Mouse (Mus musculus): ENCODE results near the gene Thsd4. TPM values are rescaled to one million over a fixed set of nuclear protein-coding genes. Genes with fewer than 3 reads are reported as not detected.

Thsd4 gene
- polyA plus RNA-seq, 1 experiment = 1.7 TPM

- Histone ChIP-seq H3K4me3 (no peak overlapping the region), H3ac (ENCODE audit: control insufficient read depth, insufficient read length) (no peak overlapping the region), H3K4me2 (ENCODE audit: low read depth) (no peak overlapping the region), H3K36me3 (ENCODE audit: control insufficient read depth, insufficient read depth) (no peaks in the 10 kb centered on the region), H3K79me2 (ENCODE audit: control insufficient read depth, insufficient read depth) (no peaks in the 10 kb centered on the region), H3K27me3 (ENCODE audit: control insufficient read depth, insufficient read depth, insufficient read length) (no peaks in the 10 kb centered on the region)
- TF ChIP-seq SRF (IDR thresholded peaks at IDR 0.05; ENCODE audit: control insufficient read depth, insufficient read length, low read depth) = no peak
- TF ChIP-seq MAX (IDR thresholded peaks at IDR 0.05; ENCODE audit: low read depth) = no peak
- TF ChIP-seq MYOG (IDR thresholded peaks at IDR 0.05; ENCODE audit: control insufficient read depth in 1 of 3, insufficient read depth in 1 of 3, insufficient read length in 2 of 3, low read depth in 2 of 3) = no peak
- TF ChIP-seq REST (IDR thresholded peaks at IDR 0.05; ENCODE audit: insufficient read depth, insufficient read length) = no peak
- TF ChIP-seq E2F4 (IDR thresholded peaks at IDR 0.05; ENCODE audit: insufficient read depth) = no peak
- no peak for TF ChIP-seq MYOD1 (IDR thresholded peaks at IDR 0.05; ENCODE audit: control insufficient read depth in 1 of 3, insufficient read length in 2 of 3, low read depth in 2 of 3)
- TF ChIP-seq POLR2AphosphoS2 (IDR thresholded peaks at IDR 0.05; ENCODE audit: insufficient read length, low read depth) = no peak
- TF ChIP-seq TCF12 (IDR thresholded peaks at IDR 0.05; ENCODE audit: insufficient read depth, poor library complexity, severe bottlenecking) = no peak
- no peak for TF ChIP-seq CEBPB (IDR thresholded peaks at IDR 0.05; ENCODE audit: insufficient read depth, poor library complexity, severe bottlenecking)
- no peak for TF ChIP-seq POLR2A (IDR thresholded peaks at IDR 0.05; ENCODE audit: insufficient read length, low read depth)
- TF ChIP-seq TCF3 (IDR thresholded peaks at IDR 0.05; ENCODE audit: insufficient read length, low read depth) = no peak
- TF ChIP-seq USF1 (IDR thresholded peaks at IDR 0.05; ENCODE audit: low read depth) = no peak
Measured at GRCm38 (mm10) chr9:60200436-60200835, 321.4 kb downstream of the Thsd4 start.

GRCm38 (mm10) chr9:60198530-60199200, 323.2 kb downstream of the Thsd4 start:
- no peaks in the 10 kb centered on the region for H3K27me3 ChIP-seq (ENCODE audit: control insufficient read depth, insufficient read depth, insufficient read length)
- no peaks in the 10 kb centered on the region for H3K79me2 ChIP-seq (ENCODE audit: control insufficient read depth, insufficient read depth)
- TF ChIP-seq USF1 (IDR thresholded peaks at IDR 0.05; ENCODE audit: low read depth) (no peak), MYOG (IDR thresholded peaks at IDR 0.05; ENCODE audit: control insufficient read depth in 1 of 3, insufficient read depth in 1 of 3, insufficient read length in 2 of 3, low read depth in 2 of 3) (no peak), POLR2A (IDR thresholded peaks at IDR 0.05; ENCODE audit: insufficient read length, low read depth) (no peak), TCF12 (IDR thresholded peaks at IDR 0.05; ENCODE audit: insufficient read depth, poor library complexity, severe bottlenecking) (no peak), POLR2AphosphoS2 (IDR thresholded peaks at IDR 0.05; ENCODE audit: insufficient read length, low read depth) (no peak)

GRCm38 (mm10) chr9:60195502-60195901, 326.3 kb downstream of the Thsd4 start:
- Histone ChIP-seq H3ac (ENCODE audit: control insufficient read depth, insufficient read length) (no peak overlapping the region), H3K79me2 (ENCODE audit: control insufficient read depth, insufficient read depth) (no peaks in the 10 kb centered on the region), H3K4me2 (ENCODE audit: low read depth) (no peak overlapping the region), H3K27me3 (ENCODE audit: control insufficient read depth, insufficient read depth, insufficient read length) (no peaks in the 10 kb centered on the region), H3K36me3 (ENCODE audit: control insufficient read depth, insufficient read depth) (no peaks in the 10 kb centered on the region), H3K4me3 (no peak overlapping the region)
- TF ChIP-seq MYOD1 (IDR thresholded peaks at IDR 0.05; ENCODE audit: control insufficient read depth in 1 of 3, insufficient read length in 2 of 3, low read depth in 2 of 3) (no peak), USF1 (IDR thresholded peaks at IDR 0.05; ENCODE audit: low read depth) (no peak), POLR2A (IDR thresholded peaks at IDR 0.05; ENCODE audit: insufficient read length, low read depth) (no peak), CEBPB (IDR thresholded peaks at IDR 0.05; ENCODE audit: insufficient read depth, poor library complexity, severe bottlenecking) (no peak), REST (IDR thresholded peaks at IDR 0.05; ENCODE audit: insufficient read depth, insufficient read length) (no peak), MAX (IDR thresholded peaks at IDR 0.05; ENCODE audit: low read depth) (no peak), MYOG (IDR thresholded peaks at IDR 0.05; ENCODE audit: control insufficient read depth in 1 of 3, insufficient read depth in 1 of 3, insufficient read length in 2 of 3, low read depth in 2 of 3) (no peak), TCF3 (IDR thresholded peaks at IDR 0.05; ENCODE audit: insufficient read length, low read depth) (no peak), POLR2AphosphoS2 (IDR thresholded peaks at IDR 0.05; ENCODE audit: insufficient read length, low read depth) (no peak), E2F4 (IDR thresholded peaks at IDR 0.05; ENCODE audit: insufficient read depth) (no peak), SRF (IDR thresholded peaks at IDR 0.05; ENCODE audit: control insufficient read depth, insufficient read length, low read depth) (no peak), TCF12 (IDR thresholded peaks at IDR 0.05; ENCODE audit: insufficient read depth, poor library complexity, severe bottlenecking) (no peak)

More at GRCm38 (mm10) chr9:60198530-60199200, 323.2 kb downstream of the Thsd4 start:
- Histone ChIP-seq H3K4me2 (ENCODE audit: low read depth) (no peak overlapping the region), H3ac (ENCODE audit: control insufficient read depth, insufficient read length) (no peak overlapping the region), H3K36me3 (ENCODE audit: control insufficient read depth, insufficient read depth) (no peaks in the 10 kb centered on the region), H3K4me3 (no peak overlapping the region)

- Histone ChIP-seq H3K79me2 (ENCODE audit: control insufficient read depth, insufficient read depth) (no peaks in the 10 kb centered on the region), H3K27me3 (ENCODE audit: control insufficient read depth, insufficient read depth, insufficient read length) (no peaks in the 10 kb centered on the region), H3K4me3 (no peak overlapping the region), H3ac (ENCODE audit: control insufficient read depth, insufficient read length) (no peak overlapping the region), H3K36me3 (ENCODE audit: control insufficient read depth, insufficient read depth) (no peaks in the 10 kb centered on the region), H3K4me2 (ENCODE audit: low read depth) (no peak overlapping the region)
- TF ChIP-seq TCF3 (IDR thresholded peaks at IDR 0.05; ENCODE audit: insufficient read length, low read depth) = no peak
- no peak for TF ChIP-seq USF1 (IDR thresholded peaks at IDR 0.05; ENCODE audit: low read depth)
- no peak for TF ChIP-seq MYOD1 (IDR thresholded peaks at IDR 0.05; ENCODE audit: control insufficient read depth in 1 of 3, insufficient read length in 2 of 3, low read depth in 2 of 3)
- no peak for TF ChIP-seq CEBPB (IDR thresholded peaks at IDR 0.05; ENCODE audit: insufficient read depth, poor library complexity, severe bottlenecking)
- no peak for TF ChIP-seq POLR2AphosphoS2 (IDR thresholded peaks at IDR 0.05; ENCODE audit: insufficient read length, low read depth)
- TF ChIP-seq SRF (IDR thresholded peaks at IDR 0.05; ENCODE audit: control insufficient read depth, insufficient read length, low read depth) = no peak
- TF ChIP-seq MAX (IDR thresholded peaks at IDR 0.05; ENCODE audit: low read depth) = no peak
- TF ChIP-seq TCF12 (IDR thresholded peaks at IDR 0.05; ENCODE audit: insufficient read depth, poor library complexity, severe bottlenecking) = no peak
- no peak for TF ChIP-seq E2F4 (IDR thresholded peaks at IDR 0.05; ENCODE audit: insufficient read depth)
- no peak for TF ChIP-seq MYOG (IDR thresholded peaks at IDR 0.05; ENCODE audit: control insufficient read depth in 1 of 3, insufficient read depth in 1 of 3, insufficient read length in 2 of 3, low read depth in 2 of 3)
- no peak for TF ChIP-seq POLR2A (IDR thresholded peaks at IDR 0.05; ENCODE audit: insufficient read length, low read depth)
- TF ChIP-seq REST (IDR thresholded peaks at IDR 0.05; ENCODE audit: insufficient read depth, insufficient read length) = no peak
Measured at GRCm38 (mm10) chr9:60194905-60195304, 326.9 kb downstream of the Thsd4 start.

Data from myocyte (in vitro differentiated cells).